Mouse (Mus musculus) gonadal fat pad, adult 2 months (tissue): ENCODE measurements around the gene Gars. TPM values are rescaled to one million over a fixed set of nuclear protein-coding genes. Genes with fewer than 3 reads are reported as not detected.
A peak's percentile ranks its signal among the peaks of the same experiment; 100 is the strongest.

ENCODE experiments used
- DNase-seq: peaks from one replicate; pipeline ENCODE4 v3.0.0-alpha.2; 2012; ENCODE audit warnings: low read depth
- polyA plus RNA-seq: library from polyadenylated mRNA; depleted of rRNA; stranded (reverse); fragments of >200 nt; gene quantifications from 2 replicates; pipeline ENCODE4 v1.2.3, GENCODE M21; 2012; rRNA removed

The Gars gene
- polyA plus RNA-seq, 1 experiment = 38.8 TPM

DNA sequence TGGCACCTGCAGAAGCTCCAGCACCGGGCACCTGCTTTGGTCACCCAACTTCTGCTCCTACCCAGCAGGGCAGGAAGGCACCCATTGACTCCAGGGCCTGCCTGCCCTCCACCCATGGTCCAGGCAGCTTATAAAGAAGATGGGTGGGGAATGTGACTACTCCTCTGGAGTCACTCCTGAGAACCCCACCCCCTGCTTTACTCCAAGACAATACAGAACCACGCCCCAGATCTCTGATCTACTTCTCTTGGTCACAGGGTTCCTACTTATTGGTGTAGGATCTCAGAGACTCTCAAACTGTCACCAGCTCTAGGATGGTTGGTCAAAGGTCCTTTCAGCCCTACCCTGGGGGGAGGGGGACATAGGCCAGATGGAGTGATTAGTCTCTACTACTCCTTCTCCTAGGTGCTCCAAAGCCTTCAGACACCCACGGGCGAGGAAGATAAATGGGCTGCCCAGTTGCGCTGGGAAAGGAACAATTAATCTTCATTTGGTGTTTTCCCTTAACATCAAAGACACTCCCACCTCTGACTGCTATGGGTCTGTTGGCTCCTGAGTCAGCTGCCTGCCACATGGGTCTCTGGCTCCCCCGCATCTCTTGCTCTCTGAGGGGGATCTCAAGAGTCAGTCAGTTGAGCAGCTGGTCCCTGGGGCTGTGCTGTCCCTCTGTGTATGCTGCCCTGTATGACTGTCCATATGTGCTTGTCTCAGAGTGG, 55.8 kb downstream of the Gars start:
- DNase-seq = no peak

GRCm38 (mm10) chr6:55098030-55098429, 60.2 kb downstream of the Gars start:
- no peak for DNase-seq

DNA sequence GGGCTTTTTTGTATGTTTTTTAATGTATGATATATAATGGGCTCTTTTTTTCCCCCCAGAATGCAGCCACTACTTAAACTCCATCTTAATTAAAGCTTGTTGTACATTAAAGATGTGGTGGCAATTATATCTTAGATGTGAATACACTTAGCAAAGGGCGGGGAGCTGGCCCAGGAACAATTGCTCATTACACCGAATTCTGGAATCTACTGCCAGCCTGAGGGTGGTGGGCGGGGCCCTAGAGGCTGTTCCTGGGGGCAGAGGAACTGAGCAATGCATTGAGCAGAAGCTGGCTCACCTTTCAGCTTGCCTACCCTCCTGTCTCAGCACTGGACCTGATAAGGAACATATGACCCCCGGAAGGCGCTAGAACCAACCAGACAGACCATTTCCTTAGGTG, 60.8 kb downstream of the Gars start:
- DNase-seq = no peak

DNA sequence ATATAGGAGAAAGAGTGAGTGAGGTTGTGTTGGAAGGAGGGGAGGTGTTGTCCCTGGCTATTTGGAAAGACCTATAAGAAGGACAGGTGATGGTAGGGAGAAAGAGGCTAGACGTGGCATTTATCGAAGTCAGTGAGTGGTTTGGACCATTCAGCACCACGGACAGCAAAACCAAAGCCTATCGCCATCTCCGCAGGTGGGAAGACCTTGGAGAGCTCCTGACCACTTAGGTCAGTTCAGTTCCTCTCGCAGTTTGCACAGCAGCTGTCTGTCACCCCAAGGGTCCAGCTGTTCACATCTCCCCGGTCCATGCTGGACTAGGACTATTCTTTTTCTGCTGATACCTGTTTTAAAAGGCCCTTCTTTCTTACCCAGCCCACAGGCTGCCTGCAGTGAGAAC, 70.6 kb downstream of the Gars start:
- DNase-seq = peak; percentile 4

GRCm38 (mm10) chr6:55117325-55118109, 79.7 kb downstream of the Gars start:
- no peak for DNase-seq

GRCm38 (mm10) chr6:55123056-55123455, 85.2 kb downstream of the Gars start:
- no peak for DNase-seq

DNA sequence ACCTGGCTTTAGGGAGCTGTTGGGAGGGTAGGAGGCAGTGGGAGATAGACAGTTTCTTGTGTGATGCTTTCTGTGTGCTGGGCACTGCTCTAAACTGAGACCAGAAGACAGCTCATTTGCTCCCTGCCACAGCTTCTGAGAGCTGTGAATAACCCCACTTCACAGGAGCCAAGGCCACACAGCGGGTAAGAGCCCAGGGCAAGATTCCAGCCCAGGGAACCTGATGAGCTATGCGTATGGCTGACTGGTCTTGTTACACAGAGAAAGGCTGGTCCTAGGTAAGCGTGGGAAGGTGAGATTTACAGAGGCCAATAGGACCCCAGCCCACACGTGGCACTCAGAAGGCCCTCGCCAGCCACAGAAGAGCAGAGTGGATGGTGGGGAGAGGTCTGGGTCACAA, 88.8 kb downstream of the Gars start:
- DNase-seq = no peak

GRCm38 (mm10) chr6:55128391-55128790, 90.6 kb downstream of the Gars start:
- DNase-seq = no peak

Other genes starting within 250 kb of the Gars start
- gene Znrf2, start 221.1 kb upstream of the Gars start, polyA plus RNA-seq = 13.0 TPM in 2 replicates
- 28.7 and 30.7 TPM in 2 replicates for gene Nod1, start 65.4 kb upstream of the Gars start, polyA plus RNA-seq
- 8.2 and 10.3 TPM in 2 replicates for gene Ggct, start 45.1 kb upstream of the Gars start, polyA plus RNA-seq
- gene Crhr2, start 95.0 kb downstream of the Gars start, polyA plus RNA-seq = 0.54 and 0.63 TPM in 2 replicates
- gene Inmt, start 137.0 kb downstream of the Gars start, polyA plus RNA-seq = 81.8 and 113 TPM in 2 replicates
- gene Mindy4, start 165.4 kb downstream of the Gars start, polyA plus RNA-seq = 10.5 and 11.7 TPM in 2 replicates